Mouse (Mus musculus) hindbrain, embryonic 16.5 days (tissue): ENCODE measurements around the gene Zfp605. TPM values are rescaled to one million over a fixed set of nuclear protein-coding genes. Genes with fewer than 3 reads are reported as not detected.
A peak's percentile ranks its signal among the peaks of the same experiment; 100 is the strongest.
"Not testable (repeated sequence)": the region's sequence is repeated elsewhere in the genome, so short reads cannot be mapped to it uniquely, and the experiment has no call there.

ENCODE experiments used
- ATAC-seq: fragments of 200-750 bp; cut with Nextera tagmentation; 2 replicates; pipeline ENCODE4 v1.8.0; 2017; ENCODE audit warnings: moderate TSS enrichment, moderate library complexity
- H3K27ac ChIP-seq: fragments of 300-500 bp; sonication (generic); 2 replicates; pipeline ENCODE4 v1.5.1; 2014; ENCODE audit warnings: low read depth, mild to moderate bottlenecking, control low read depth, low read length, moderate library complexity
- H3K27me3 ChIP-seq: fragments of 300-500 bp; sonication (generic); replicated peaks from 2 replicates; pipeline ENCODE4 v1.6.1; 2014; ENCODE audit warnings: low read length; ENCODE audit not compliant: control insufficient read depth, insufficient read depth
- H3K36me3 ChIP-seq: fragments of 300-500 bp; sonication (generic); 2 replicates; pipeline ENCODE4 v1.6.1; 2014; ENCODE audit warnings: mild to moderate bottlenecking, low read length, moderate library complexity, mixed read lengths; ENCODE audit not compliant: control insufficient read depth, insufficient read depth
- H3K4me1 ChIP-seq: fragments of 300-500 bp; sonication (generic); 2 replicates; pipeline ENCODE4 v1.6.1; 2014; ENCODE audit warnings: low read depth, low read length; ENCODE audit not compliant: control insufficient read depth, insufficient read depth
- H3K4me2 ChIP-seq: fragments of 300-500 bp; sonication (generic); 2 replicates; pipeline ENCODE4 v1.6.1; 2014; ENCODE audit warnings: mild to moderate bottlenecking, low read length, control low read depth, moderate library complexity
- H3K4me3 ChIP-seq: fragments of 300-500 bp; sonication (generic); 2 replicates; pipeline ENCODE4 v1.5.1; 2014; ENCODE audit warnings: mild to moderate bottlenecking, low read length, control low read depth, moderate library complexity
- H3K9ac ChIP-seq: fragments of 300-500 bp; sonication (generic); 2 replicates; pipeline ENCODE4 v1.6.1; 2014; ENCODE audit warnings: low read depth, mild to moderate bottlenecking, control low read depth, low read length, moderate library complexity
- H3K9me3 ChIP-seq: fragments of 300-500 bp; sonication (generic); 2 replicates; pipeline ENCODE4 v1.6.1; 2014; ENCODE audit warnings: mild to moderate bottlenecking, low read length, moderate library complexity; ENCODE audit not compliant: control insufficient read depth
- WGBS: fragments of 180-500 bp; shearing (Covaris S2); extraction: QIAGEN DNeasy Blood & Tissue Kit; methylation state at CpG from one replicate; pipeline ENCODE4 v1.1.7; 2014; 5-methylcytosine and 5-hydroxymethylcytosine counted together
- polyA plus RNA-seq: library from polyadenylated mRNA; unstranded; fragments of >200 nt; fragmentation: Nextera tagmentation; extraction: Ambion mirVana; gene quantifications from 2 replicates; pipeline ENCODE4 v1.2.1, GENCODE M21; 2015

Zfp605 gene
- polyA plus RNA-seq, result 12.4 and 15.0 TPM in 2 replicates

- Histone ChIP-seq H3K4me1 (peaks cover 13% of the 10 kb centered on the region), H3K27me3 (no peaks in the 10 kb centered on the region), H3K36me3 (peaks cover 31% of the 10 kb centered on the region), H3K27ac (peak within 1 kb of the TSS; percentile 91), H3K9ac (peak within 1 kb of the TSS; percentile 85), H3K4me3 (peak within 1 kb of the TSS; percentile 73), H3K4me2 (peak within 1 kb of the TSS; percentile 79), H3K9me3 (no peaks in the 10 kb centered on the region)
- under 1% methylated on average over 12 of the region's 12 CpGs for WGBS
- peak; percentile 74 for ATAC-seq
Measured at GRCm38 (mm10) chr5:110109991-110110441, at the start of gene Zfp605. Gene Zfp605, plus strand, starts transcription at chr5:110110092.

- not testable (repeated sequence) for H3K27me3 ChIP-seq, H3K4me2 ChIP-seq, ATAC-seq, H3K36me3 ChIP-seq, H3K27ac ChIP-seq, H3K9ac ChIP-seq, H3K4me3 ChIP-seq, H3K4me1 ChIP-seq
- WGBS, result 100% methylated on average over 2 of the region's 2 CpGs
- peaks cover 17% of the 10 kb centered on the region for H3K9me3 ChIP-seq
Measured at GRCm38 (mm10) chr5:110072413-110072812, 37.5 kb upstream of the Zfp605 start, which contains the start of gene Gm17655. Gene Gm17655, minus strand, starts transcription at chr5:110072513.

GRCm38 (mm10) chr5:110082961-110083360 is 26.9 kb upstream of the Zfp605 start:
- Histone ChIP-seq H3K27me3 (no peaks in the 10 kb centered on the region), H3K4me2 (no peak overlapping the region), H3K4me1 (no peaks in the 10 kb centered on the region), H3K4me3 (no peak overlapping the region), H3K27ac (no peak overlapping the region), H3K9ac (no peak overlapping the region), H3K9me3 (peaks cover 17% of the 10 kb centered on the region), H3K36me3 (no peaks in the 10 kb centered on the region)
- WGBS, result 82% methylated on average over 4 of the region's 4 CpGs
- ATAC-seq, result no peak

- H3K27ac ChIP-seq, result no peak overlapping the region
- WGBS, result 36% methylated on average over 14 of the region's 14 CpGs
- ATAC-seq, result no peak
Measured at GRCm38 (mm10) chr5:110086161-110086866, 23.6 kb upstream of the Zfp605 start.

GRCm38 (mm10) chr5:110091546-110091945 is 18.3 kb upstream of the Zfp605 start:
- no peak for ATAC-seq
- Histone ChIP-seq H3K4me2 (no peak overlapping the region), H3K27me3 (no peaks in the 10 kb centered on the region), H3K4me3 (no peak overlapping the region), H3K27ac (no peak overlapping the region), H3K9ac (no peak overlapping the region), H3K4me1 (peaks cover 5% of the 10 kb centered on the region; the same call in 1 of the 2 replicates), H3K36me3 (no peaks in the 10 kb centered on the region), H3K9me3 (no peaks in the 10 kb centered on the region)
- WGBS, result 77% methylated on average over 2 of the region's 2 CpGs

More at GRCm38 (mm10) chr5:110086161-110086866, 23.6 kb upstream of the Zfp605 start:
- Histone ChIP-seq H3K4me1 (no peaks in the 10 kb centered on the region), H3K4me2 (no peak overlapping the region), H3K27me3 (no peaks in the 10 kb centered on the region), H3K36me3 (no peaks in the 10 kb centered on the region), H3K9me3 (peaks cover 10% of the 10 kb centered on the region; the same call in 1 of the 2 replicates), H3K4me3 (no peak overlapping the region), H3K9ac (no peak overlapping the region)

GRCm38 (mm10) chr5:110094030-110094846 is 15.7 kb upstream of the Zfp605 start, which contains the start of gene Gm35315:
Gene Gm35315, minus strand, starts transcription at chr5:110094420.
- Histone ChIP-seq H3K4me3 (peak within 1 kb of the TSS; percentile 56), H3K36me3 (no peaks in the 10 kb centered on the region), H3K4me1 (peaks cover 5% of the 10 kb centered on the region; the same call in 1 of the 2 replicates), H3K9ac (peak within 1 kb of the TSS; percentile 73), H3K9me3 (no peaks in the 10 kb centered on the region), H3K4me2 (peak within 1 kb of the TSS; percentile 90), H3K27me3 (no peaks in the 10 kb centered on the region), H3K27ac (peak within 1 kb of the TSS; percentile 68)
- ATAC-seq, result peak; percentile 98
- under 1% methylated on average over 22 of the region's 25 CpGs for WGBS

GRCm38 (mm10) chr5:110094847-110095213 is 15.1 kb upstream of the Zfp605 start:
- H3K9me3 ChIP-seq, result no peaks in the 10 kb centered on the region
- H3K4me1 ChIP-seq, result peaks cover 5% of the 10 kb centered on the region; the same call in 1 of the 2 replicates
- no peaks in the 10 kb centered on the region for H3K27me3 ChIP-seq
- 4% methylated on average over 4 of the region's 4 CpGs for WGBS
- peak; percentile 26 for ATAC-seq
- peak overlapping the region; percentile 67; the same call in 1 of the 2 replicates for H3K27ac ChIP-seq
- peak overlapping the region; percentile 73 for H3K9ac ChIP-seq
- peak overlapping the region; percentile 56 for H3K4me3 ChIP-seq
- no peaks in the 10 kb centered on the region for H3K36me3 ChIP-seq
- peak overlapping the region; percentile 90 for H3K4me2 ChIP-seq

GRCm38 (mm10) chr5:110098991-110099477 is 10.9 kb upstream of the Zfp605 start:
- no peak for ATAC-seq
- H3K27me3 ChIP-seq, result no peaks in the 10 kb centered on the region
- WGBS, result 22% methylated on average over 1 of the region's 1 CpGs
- peaks cover 11% of the 10 kb centered on the region for H3K36me3 ChIP-seq
- no peaks in the 10 kb centered on the region; the same call in 1 of the 2 replicates for H3K9me3 ChIP-seq
- H3K4me2 ChIP-seq, result no peak overlapping the region
- H3K4me1 ChIP-seq, result peaks cover 24% of the 10 kb centered on the region
- no peak overlapping the region for H3K9ac ChIP-seq
- no peak overlapping the region for H3K27ac ChIP-seq
- H3K4me3 ChIP-seq, result no peak overlapping the region
